Mouse (Mus musculus) liver, embryonic 14.5 days (tissue): Measurements from ENCODE around the gene Mrpl27. TPM values are rescaled to one million over a fixed set of nuclear protein-coding genes. Genes with fewer than 3 reads are reported as not detected.
"Not testable (repeated sequence)": the region's sequence is repeated elsewhere in the genome, so short reads cannot be mapped to it uniquely, and the experiment has no call there.

Experiments used
- ATAC-seq: fragments of 200-750 bp; cut with Nextera tagmentation; 2 replicates; pipeline ENCODE4 v1.8.0; 2017; ENCODE audit warnings: moderate number of reproducible peaks, mild to moderate bottlenecking, moderate library complexity; ENCODE audit not compliant: insufficient read depth
- DNase-seq, 3 experiments: peaks; one replicate each; pipeline ENCODE4 v3.0.0-alpha.2; 2012 to 2013; ENCODE audit warnings: low read depth in 3 of 3, low spot score in 3 of 3
- H3K27ac ChIP-seq: fragments of 300-500 bp; sonication (generic); 2 replicates; pipeline ENCODE4 v1.5.1; 2014; ENCODE audit warnings: moderate library complexity, mild to moderate bottlenecking, control low read depth, inconsistent platforms
- H3K27me3 ChIP-seq: fragments of 300-500 bp; sonication (generic); 2 replicates; pipeline ENCODE4 v1.6.1; 2014; ENCODE audit warnings: mild to moderate bottlenecking, low read length, moderate library complexity; ENCODE audit not compliant: control insufficient read depth, insufficient read depth
- H3K36me3 ChIP-seq: fragments of 300-500 bp; sonication (generic); replicated peaks from 2 replicates; pipeline ENCODE4 v1.6.1; 2014; ENCODE audit warnings: low read depth; ENCODE audit not compliant: control insufficient read depth, insufficient read depth
- H3K4me1 ChIP-seq, 2 experiments: fragments of 200-500 bp in 1 of 2; fragments of 300-500 bp in 1 of 2; sonication (generic) in 1 of 2; replicated peaks; 2 replicates each; pipeline ENCODE4 v1.6.1; 2012 to 2014; ENCODE audit warnings: antibody characterized with exemption in 1 of 2, inconsistent platforms in 1 of 2, low read length in 1 of 2; ENCODE audit not compliant: control insufficient read depth in 2 of 2, insufficient read depth in 2 of 2
- H3K4me2 ChIP-seq: fragments of 300-500 bp; sonication (generic); 2 replicates; pipeline ENCODE4 v1.6.1; 2014; ENCODE audit warnings: low read depth, mild to moderate bottlenecking, control low read depth, moderate library complexity
- H3K4me3 ChIP-seq, 2 experiments: fragments of 200-500 bp in 1 of 2; fragments of 300-500 bp in 1 of 2; sonication (generic) in 1 of 2; 2 replicates each; pipeline ENCODE4 v1.5.1; 2012 to 2014; ENCODE audit warnings: low read depth in 2 of 2, low read length in 2 of 2, mild to moderate bottlenecking in 2 of 2, control low read depth in 1 of 2, inconsistent platforms in 1 of 2, moderate library complexity in 1 of 2; ENCODE audit not compliant: insufficient read depth in 1 of 2
- H3K9ac ChIP-seq: fragments of 300-500 bp; sonication (generic); replicated peaks from 2 replicates; pipeline ENCODE4 v1.6.1; 2014; ENCODE audit warnings: mild to moderate bottlenecking, control low read depth, moderate library complexity
- H3K9me3 ChIP-seq: fragments of 300-500 bp; sonication (generic); 2 replicates; pipeline ENCODE4 v1.6.1; 2016; ENCODE audit warnings: low read length, mixed read lengths; ENCODE audit not compliant: control insufficient read depth
- CTCF ChIP-seq: IDR thresholded peaks from 2 replicates; pipeline ENCODE4 v1.5.1; 2016; ENCODE audit warnings: antibody characterized with exemption, low read depth, control low read depth
- EP300 ChIP-seq: IDR thresholded peaks from 2 replicates; pipeline ENCODE4 v1.6.1; 2016; ENCODE audit warnings: antibody characterized with exemption, low read depth
- WGBS: fragments of 180-500 bp; shearing (Covaris S2); extraction: QIAGEN DNeasy Blood & Tissue Kit; methylation state at CpG from one replicate; pipeline ENCODE4 v1.1.7; 2014; ENCODE audit not compliant: insufficient replicate concordance; 5-methylcytosine and 5-hydroxymethylcytosine counted together
- polyA plus RNA-seq, 2 experiments: library from polyadenylated mRNA; depleted of rRNA in 1 of 2; stranded (reverse) in 1 of 2; unstranded in 1 of 2; fragments of >200 nt; fragmentation: Nextera tagmentation in 1 of 2; extraction: Ambion mirVana in 1 of 2; gene quantifications; 2 replicates each; pipeline versions ENCODE4 v1.2.1 to v1.2.3; 2012 to 2014

Mrpl27 gene
- polyA plus RNA-seq, 2 experiments, result 56.8 to 61.3 TPM

GRCm38 (mm10) chr11:94677607-94678145, 24.1 kb downstream of the Mrpl27 start:
- Histone ChIP-seq H3K27me3 (no peaks in the 10 kb centered on the region), H3K4me3 (peak overlapping the region; percentile 41 to 78), H3K27ac (no peak overlapping the region), H3K36me3 (no peaks in the 10 kb centered on the region), H3K9me3 (no peaks in the 10 kb centered on the region), H3K9ac (no peak overlapping the region), H3K4me2 (peak overlapping the region; percentile 78), H3K4me1 (peaks cover 0 to 8% of the 10 kb centered on the region in 2 experiments; a peak in 2 of 4 replicates)
- no peak for TF ChIP-seq CTCF
- TF ChIP-seq EP300, result no peak
- WGBS, result 31% methylated on average over 15 of the region's 15 CpGs
- DNase-seq, result no peak
- ATAC-seq, result peak; percentile 17; the same call in 1 of the 2 replicates

DNA sequence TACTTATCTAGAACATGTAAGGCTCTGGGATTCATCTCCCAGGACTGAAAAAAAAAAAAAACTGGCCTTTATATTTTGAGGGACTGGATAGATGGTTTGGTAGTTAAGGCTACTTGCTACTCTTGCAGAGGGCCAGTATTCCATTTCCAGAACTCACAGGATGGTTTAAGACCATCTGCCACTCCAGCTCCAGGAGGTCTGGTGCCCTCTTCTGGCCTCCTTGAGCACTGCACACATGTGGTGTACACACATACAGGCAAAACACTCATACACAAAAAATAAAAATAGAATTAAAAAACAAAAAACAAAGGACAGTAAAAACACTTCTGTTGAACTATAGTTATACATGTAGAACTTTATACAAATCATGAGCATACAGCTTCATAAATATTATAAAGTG, 27.1 kb downstream of the Mrpl27 start:
- no peaks in the 10 kb centered on the region for H3K9me3 ChIP-seq
- H3K4me2 ChIP-seq, result no peak overlapping the region
- no peak overlapping the region for H3K9ac ChIP-seq
- ATAC-seq (no peak), DNase-seq (no peak)
- no peaks in the 10 kb centered on the region for H3K27me3 ChIP-seq
- H3K4me1 ChIP-seq, result peaks cover 0 to 8% of the 10 kb centered on the region in 2 experiments; a peak in 2 of 4 replicates
- TF ChIP-seq CTCF, result peak; percentile 42
- TF ChIP-seq EP300, result no peak
- no peak overlapping the region for H3K4me3 ChIP-seq
- H3K27ac ChIP-seq, result no peak overlapping the region
- H3K36me3 ChIP-seq, result no peaks in the 10 kb centered on the region

GRCm38 (mm10) chr11:94681640-94682039, 28.1 kb downstream of the Mrpl27 start:
- Histone ChIP-seq H3K27ac (no peak overlapping the region), H3K36me3 (no peaks in the 10 kb centered on the region), H3K9ac (no peak overlapping the region), H3K4me2 (no peak overlapping the region), H3K4me3 (no peak overlapping the region), H3K27me3 (no peaks in the 10 kb centered on the region), H3K9me3 (no peaks in the 10 kb centered on the region), H3K4me1 (peaks cover 0 to 2% of the 10 kb centered on the region in 2 experiments; a peak in 1 of 4 replicates)
- no peak for TF ChIP-seq CTCF
- WGBS, result 65% methylated on average over 4 of the region's 4 CpGs
- DNase-seq (no peak), ATAC-seq (no peak)

GRCm38 (mm10) chr11:94682427-94682826, 28.9 kb downstream of the Mrpl27 start:
- no peak overlapping the region for H3K4me2 ChIP-seq
- H3K4me3 ChIP-seq, result no peak overlapping the region
- no peaks in the 10 kb centered on the region for H3K36me3 ChIP-seq
- 68% methylated on average over 7 of the region's 7 CpGs for WGBS
- peaks cover 0 to 2% of the 10 kb centered on the region in 2 experiments; a peak in 1 of 4 replicates for H3K4me1 ChIP-seq
- no peaks in the 10 kb centered on the region for H3K9me3 ChIP-seq
- no peak overlapping the region for H3K27ac ChIP-seq
- no peak for DNase-seq
- no peak overlapping the region for H3K9ac ChIP-seq
- ATAC-seq, result no peak
- H3K27me3 ChIP-seq, result no peaks in the 10 kb centered on the region
- TF ChIP-seq EP300 (no peak), CTCF (no peak)

DNA sequence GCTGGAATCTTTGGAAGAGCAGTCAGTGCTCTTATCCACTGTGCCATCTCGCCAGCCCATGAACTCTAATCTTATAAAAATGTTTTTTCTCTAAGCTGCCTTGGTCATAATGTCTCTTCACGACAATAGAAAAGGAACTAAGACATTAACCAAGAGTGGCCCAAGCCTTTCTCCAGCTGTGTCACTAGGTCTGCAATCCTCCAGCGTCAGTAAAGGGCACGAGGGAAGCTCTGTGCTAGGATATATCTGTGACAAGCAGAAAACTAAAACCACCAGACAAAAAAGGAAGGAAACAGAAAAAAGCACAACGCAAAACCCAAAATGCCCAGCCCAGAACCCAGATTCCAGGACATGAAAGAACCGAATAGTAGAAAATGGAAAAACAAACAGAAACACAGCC, 33.6 kb downstream of the Mrpl27 start:
- 13% methylated on average over 6 of the region's 6 CpGs for WGBS
- no peak for ATAC-seq

GRCm38 (mm10) chr11:94692502-94692901, 38.9 kb downstream of the Mrpl27 start:
- not testable (repeated sequence) for H3K4me2 ChIP-seq, ATAC-seq, H3K27ac ChIP-seq, H3K9ac ChIP-seq, H3K9me3 ChIP-seq, H3K36me3 ChIP-seq, DNase-seq, H3K4me1 ChIP-seq, H3K4me3 ChIP-seq, H3K27me3 ChIP-seq

More for the DNA sequence above, 33.6 kb downstream of the Mrpl27 start:
- Histone ChIP-seq H3K4me2 (no peak overlapping the region), H3K4me1 (peaks cover 0 to under 1% of the 10 kb centered on the region in 2 experiments; a peak in 1 of 4 replicates), H3K9ac (no peak overlapping the region), H3K27me3 (no peaks in the 10 kb centered on the region), H3K27ac (no peak overlapping the region), H3K9me3 (no peaks in the 10 kb centered on the region), H3K36me3 (no peaks in the 10 kb centered on the region), H3K4me3 (no peak overlapping the region)
- DNase-seq, result no peak
- TF ChIP-seq EP300 (no peak), CTCF (no peak)
